ENCODE assay signal across 11 mouse cellular contexts in genomic region chr4:124485941-124486581, GRCm38 (mm10).
DNase-seq lines count a peak whose midpoint lies in the region; ATAC-seq and TF ChIP-seq lines count a peak whose summit lies in the region.
"Had no signal": no experiment of that assay in that cellular context is flagged by ENCODE, and none has a peak within 500 bp of the region (broad histone marks: within the 10 kb centered on the region; RNA-seq: fewer than 3 reads in every experiment).

No protein-coding gene starts in this region.

- no peak overlapping the region for H3K4me3 ChIP-seq in lung, embryonic 14.5 days (ENCODE audit: low read depth, low read length)
- H3K4me3 ChIP-seq in lung, adult 2 months (replicated peaks; ENCODE audit: extremely low read depth, low read depth, low read length) = no peak overlapping the region
- no peak overlapping the region for H3K4me3 ChIP-seq in forebrain, embryonic 15.5 days
- H3K4me3 ChIP-seq in midbrain, embryonic 11.5 days (ENCODE audit: low read depth, low read length) = no peak overlapping the region
- H3K4me3 ChIP-seq: layer of hippocampus, adult 2 months; limb, embryonic 15.5 days had no signal

- TF ChIP-seq CTCF in lung, embryonic 14.5 days (IDR thresholded peaks at IDR 0.05; ENCODE audit: low read depth) = no peak
- no peak for TF ChIP-seq CTCF in lung, adult 2 months (IDR thresholded peaks at IDR 0.05; ENCODE audit: insufficient read depth, low read length)

- no peak overlapping the region for H3K4me2 ChIP-seq in lung, embryonic 14.5 days
- H3K4me2 ChIP-seq in forebrain, embryonic 15.5 days (replicated peaks) = no peak overlapping the region
- H3K4me2 ChIP-seq in midbrain, embryonic 11.5 days = peak overlapping the region; percentile 26
- H3K4me2 ChIP-seq: limb, embryonic 15.5 days had no signal

- WGBS in lung, embryonic 14.5 days = 9% methylated on average over 12 of the region's 12 CpGs
- WGBS in lung, adult 2 months = 12% methylated on average over 12 of the region's 12 CpGs
- WGBS in forebrain, embryonic 15.5 days = 4% methylated on average over 12 of the region's 12 CpGs
- WGBS in midbrain, embryonic 11.5 days = 4% methylated on average over 12 of the region's 12 CpGs

- peak; percentile 20 for DNase-seq in lung, embryonic 14.5 days
- no peak for DNase-seq in lung, adult 2 months
- peak; percentile 97 for DNase-seq in midbrain, embryonic 11.5 days (ENCODE audit: low spot score, missing footprints)
- DNase-seq in yolk sac, embryonic 10.5 days (ENCODE audit: low spot score) = peak; percentile 16
- DNase-seq in lung, postnatal 36 days = no peak
- DNase-seq in frontal cortex, adult 2 months (ENCODE audit: extremely low spot score in 1 of 2, low spot score in 1 of 2) = no peak

- no peak overlapping the region for H3K27ac ChIP-seq in lung, embryonic 14.5 days (ENCODE audit: low read depth)
- peak overlapping the region; percentile 80 for H3K27ac ChIP-seq in forebrain, embryonic 15.5 days (replicated peaks)
- peak overlapping the region; percentile 95 for H3K27ac ChIP-seq in midbrain, embryonic 11.5 days (ENCODE audit: low read depth, low read length)
- H3K27ac ChIP-seq: layer of hippocampus, adult 2 months; limb, embryonic 15.5 days had no signal

- no peak for TF ChIP-seq POLR2A in lung, adult 2 months (IDR thresholded peaks at IDR 0.05; ENCODE audit: borderline replicate concordance, extremely low read depth, low read depth, low read length)

- no peaks in the 10 kb centered on the region for H3K36me3 ChIP-seq in lung, embryonic 14.5 days (ENCODE audit: insufficient read depth)
- no peaks in the 10 kb centered on the region for H3K36me3 ChIP-seq in forebrain, embryonic 15.5 days
- no peaks in the 10 kb centered on the region for H3K36me3 ChIP-seq in midbrain, embryonic 11.5 days (ENCODE audit: control insufficient read depth, insufficient read depth, low read length)
- H3K36me3 ChIP-seq: limb, embryonic 15.5 days had no signal

- 0 out of 2 replicates have a peak, but pooled peaks cover 3% of the 10 kb centered on the region for H3K4me1 ChIP-seq in lung, embryonic 14.5 days (ENCODE audit: insufficient read depth)
- no peaks in the 10 kb centered on the region for H3K4me1 ChIP-seq in lung, adult 2 months (ENCODE audit: control insufficient read depth, insufficient read depth, low read length)
- peaks cover 16% of the 10 kb centered on the region for H3K4me1 ChIP-seq in forebrain, embryonic 15.5 days
- peaks cover 26% of the 10 kb centered on the region for H3K4me1 ChIP-seq in midbrain, embryonic 11.5 days (ENCODE audit: control insufficient read depth, insufficient read depth, low read length)
- H3K4me1 ChIP-seq: limb, embryonic 15.5 days had no signal

- ATAC-seq in lung, embryonic 14.5 days (ENCODE audit: insufficient read depth) = no peak
- peak; percentile 80 for ATAC-seq in forebrain, embryonic 15.5 days (replicated peaks)
- ATAC-seq in midbrain, embryonic 11.5 days (ENCODE audit: low FRiP score) = peak; percentile 93
- ATAC-seq in erythroblast, adult 5-6 weeks (replicated peaks; ENCODE audit: low FRiP score, poor library complexity, severe bottlenecking) = no peak
- ATAC-seq: inflammation-experienced regulatory T-cells, adult 6 months had no signal

- H3K9me3 ChIP-seq in lung, embryonic 14.5 days (ENCODE audit: low read depth, low read length) = peaks cover 12% of the 10 kb centered on the region; the same call in 1 of the 2 replicates
- peaks cover 9% of the 10 kb centered on the region; the same call in 1 of the 2 replicates for H3K9me3 ChIP-seq in forebrain, embryonic 15.5 days
- H3K9me3 ChIP-seq in midbrain, embryonic 11.5 days (ENCODE audit: control insufficient read depth, low read length) = peaks cover 11% of the 10 kb centered on the region; the same call in 1 of the 2 replicates

- H3K27me3 ChIP-seq in lung, embryonic 14.5 days (ENCODE audit: insufficient read depth, low read length) = peaks cover 27% of the 10 kb centered on the region; the same call in 1 of the 2 replicates
- H3K27me3 ChIP-seq in forebrain, embryonic 15.5 days = no peaks in the 10 kb centered on the region
- H3K27me3 ChIP-seq in midbrain, embryonic 11.5 days (ENCODE audit: control insufficient read depth, insufficient read depth, low read length) = peaks cover 33% of the 10 kb centered on the region

- no peak overlapping the region for H3K9ac ChIP-seq in lung, embryonic 14.5 days
- H3K9ac ChIP-seq in forebrain, embryonic 15.5 days (replicated peaks) = no peak overlapping the region
- peak overlapping the region; percentile 49; the same call in 1 of the 2 replicates for H3K9ac ChIP-seq in midbrain, embryonic 11.5 days (ENCODE audit: low read length)
- H3K9ac ChIP-seq: limb, embryonic 15.5 days had no signal

Comparison
In these comparisons a context has a peak if more than half of its experiments do, and no peak if none do; other contexts are left out.
1. DNase-seq: peak in lung, embryonic 14.5 days (single experiment), midbrain, embryonic 11.5 days (single experiment) and yolk sac, embryonic 10.5 days (single experiment); none in lung, adult 2 months (single experiment), lung, postnatal 36 days (single experiment) and frontal cortex, adult 2 months (0 of 2).
2. ATAC-seq: peak in forebrain, embryonic 15.5 days (single experiment) and midbrain, embryonic 11.5 days (single experiment); none in lung, embryonic 14.5 days (single experiment) and erythroblast, adult 5-6 weeks (single experiment).